Mouse (Mus musculus): ENCODE data around the gene Fhdc1. TPM values are rescaled to one million over a fixed set of nuclear protein-coding genes. Genes with fewer than 3 reads are reported as not detected.
A peak's percentile ranks its signal among the peaks of the same experiment; 100 is the strongest.

Gene Fhdc1
- polyA plus RNA-seq (2015; fragmentation: Nextera tagmentation; extraction: Ambion mirVana): 6.3 and 6.5 TPM in 2 replicates

- Histone ChIP-seq H3K27ac (replicated peaks) (peak within 1 kb of the TSS; percentile 79), H3K4me1 (replicated peaks) (peaks cover 40% of the 10 kb centered on the region), H3K4me3 (peak within 1 kb of the TSS; percentile 70), H3K9me3 (no peaks in the 10 kb centered on the region), H3K36me3 (no peaks in the 10 kb centered on the region), H3K27me3 (peaks cover 40% of the 10 kb centered on the region), H3K4me2 (peak within 1 kb of the TSS; percentile 97), H3K9ac (peak within 1 kb of the TSS; percentile 84)
- under 1% methylated on average over 75 of the region's 82 CpGs for WGBS
- ATAC-seq (ENCODE audit: low read depth): peak; percentile 73
These were observed at the start of gene Fhdc1 for GRCm38 (mm10) chr3:84480006-84480897. Gene Fhdc1, minus strand, starts transcription at chr3:84480429.

- H3K27ac ChIP-seq (replicated peaks): no peak overlapping the region
- H3K27me3 ChIP-seq: no peaks in the 10 kb centered on the region
- no peaks in the 10 kb centered on the region for H3K9me3 ChIP-seq
- no peak overlapping the region for H3K4me3 ChIP-seq
- H3K36me3 ChIP-seq: no peaks in the 10 kb centered on the region
- H3K9ac ChIP-seq: no peak overlapping the region
- no peak for ATAC-seq (ENCODE audit: low read depth)
- 0 out of 2 replicates have a peak, but pooled peaks cover 5% of the 10 kb centered on the region for H3K4me1 ChIP-seq (replicated peaks)
- no peak overlapping the region for H3K4me2 ChIP-seq
- 88% methylated on average over 2 of the region's 2 CpGs for WGBS
These were observed 48.8 kb upstream of the Fhdc1 start for GRCm38 (mm10) chr3:84529021-84529420.

GRCm38 (mm10) chr3:84524952-84525351, 44.7 kb upstream of the Fhdc1 start:
- Histone ChIP-seq H3K27me3 (no peaks in the 10 kb centered on the region), H3K36me3 (no peaks in the 10 kb centered on the region), H3K9ac (no peak overlapping the region), H3K4me2 (no peak overlapping the region), H3K4me1 (replicated peaks) (0 out of 2 replicates have a peak, but pooled peaks cover 5% of the 10 kb centered on the region), H3K27ac (replicated peaks) (no peak overlapping the region), H3K9me3 (no peaks in the 10 kb centered on the region), H3K4me3 (no peak overlapping the region)
- WGBS: 76% methylated on average over 1 of the region's 1 CpGs
- ATAC-seq (ENCODE audit: low read depth): no peak

GRCm38 (mm10) chr3:84516163-84516562, 35.9 kb upstream of the Fhdc1 start:
- 0 out of 2 replicates have a peak, but pooled peaks cover 6% of the 10 kb centered on the region for H3K36me3 ChIP-seq
- H3K9ac ChIP-seq: no peak overlapping the region
- H3K9me3 ChIP-seq: no peaks in the 10 kb centered on the region
- H3K27ac ChIP-seq (replicated peaks): no peak overlapping the region
- H3K27me3 ChIP-seq: no peaks in the 10 kb centered on the region
- peaks cover 6% of the 10 kb centered on the region; the same call in 1 of the 2 replicates for H3K4me1 ChIP-seq (replicated peaks)
- no peak for ATAC-seq (ENCODE audit: low read depth)
- H3K4me2 ChIP-seq: no peak overlapping the region
- 87% methylated on average over 3 of the region's 3 CpGs for WGBS
- no peak overlapping the region for H3K4me3 ChIP-seq

- H3K4me2 ChIP-seq: no peak overlapping the region
These were observed 32.7 kb upstream of the Fhdc1 start for GRCm38 (mm10) chr3:84512774-84513515.

GRCm38 (mm10) chr3:84505193-84505592, 25.0 kb upstream of the Fhdc1 start:
- no peaks in the 10 kb centered on the region for H3K9me3 ChIP-seq
- no peak for ATAC-seq (ENCODE audit: low read depth)
- H3K4me2 ChIP-seq: no peak overlapping the region
- no peaks in the 10 kb centered on the region for H3K27me3 ChIP-seq
- WGBS: 91% methylated on average over 4 of the region's 4 CpGs
- no peak overlapping the region for H3K9ac ChIP-seq
- peaks cover 6% of the 10 kb centered on the region; the same call in 1 of the 2 replicates for H3K4me1 ChIP-seq (replicated peaks)
- H3K4me3 ChIP-seq: no peak overlapping the region
- no peak overlapping the region for H3K27ac ChIP-seq (replicated peaks)
- H3K36me3 ChIP-seq: no peaks in the 10 kb centered on the region

More at GRCm38 (mm10) chr3:84512774-84513515, 32.7 kb upstream of the Fhdc1 start:
- no peaks in the 10 kb centered on the region for H3K9me3 ChIP-seq
- H3K9ac ChIP-seq: no peak overlapping the region
- peaks cover 6% of the 10 kb centered on the region; the same call in 1 of the 2 replicates for H3K4me1 ChIP-seq (replicated peaks)
- H3K4me3 ChIP-seq: no peak overlapping the region
- no peaks in the 10 kb centered on the region for H3K36me3 ChIP-seq
- no peak overlapping the region for H3K27ac ChIP-seq (replicated peaks)
- ATAC-seq (ENCODE audit: low read depth): no peak
- no peaks in the 10 kb centered on the region for H3K27me3 ChIP-seq
- 28% methylated on average over 6 of the region's 6 CpGs for WGBS

- H3K27ac ChIP-seq (replicated peaks): no peak overlapping the region
- ATAC-seq (ENCODE audit: low read depth): no peak
- H3K4me3 ChIP-seq: no peak overlapping the region
- no peaks in the 10 kb centered on the region for H3K36me3 ChIP-seq
- 90% methylated on average over 8 of the region's 8 CpGs for WGBS
- H3K4me2 ChIP-seq: no peak overlapping the region
- H3K27me3 ChIP-seq: no peaks in the 10 kb centered on the region
- no peak overlapping the region for H3K9ac ChIP-seq
- H3K4me1 ChIP-seq (replicated peaks): peaks cover 6% of the 10 kb centered on the region
- no peaks in the 10 kb centered on the region for H3K9me3 ChIP-seq
These were observed 24.1 kb upstream of the Fhdc1 start for GRCm38 (mm10) chr3:84504291-84504690.

GRCm38 (mm10) chr3:84502101-84502500, 21.9 kb upstream of the Fhdc1 start:
- WGBS: 69% methylated on average over 2 of the region's 2 CpGs
- ATAC-seq (ENCODE audit: low read depth): no peak
- H3K4me2 ChIP-seq: no peak overlapping the region
- H3K4me3 ChIP-seq: no peak overlapping the region
- H3K4me1 ChIP-seq (replicated peaks): peaks cover 6% of the 10 kb centered on the region
- no peak overlapping the region for H3K9ac ChIP-seq
- H3K27me3 ChIP-seq: no peaks in the 10 kb centered on the region
- H3K9me3 ChIP-seq: no peaks in the 10 kb centered on the region
- H3K36me3 ChIP-seq: 0 out of 2 replicates have a peak, but pooled peaks cover 3% of the 10 kb centered on the region
- no peak overlapping the region for H3K27ac ChIP-seq (replicated peaks)

GRCm38 (mm10) chr3:84500491-84500890, 20.3 kb upstream of the Fhdc1 start:
- Histone ChIP-seq H3K27me3 (no peaks in the 10 kb centered on the region), H3K9me3 (no peaks in the 10 kb centered on the region), H3K27ac (replicated peaks) (0 out of 2 replicates have a peak overlapping the region, but pooled peaks have one; percentile 28), H3K4me3 (no peak overlapping the region), H3K9ac (no peak overlapping the region), H3K4me2 (no peak overlapping the region), H3K4me1 (replicated peaks) (peaks cover 6% of the 10 kb centered on the region), H3K36me3 (0 out of 2 replicates have a peak, but pooled peaks cover 6% of the 10 kb centered on the region)
- ATAC-seq (ENCODE audit: low read depth): no peak
- 69% methylated on average over 10 of the region's 10 CpGs for WGBS

- peaks cover 6% of the 10 kb centered on the region for H3K4me1 ChIP-seq (replicated peaks)
- no peak overlapping the region for H3K9ac ChIP-seq
- 0 out of 2 replicates have a peak, but pooled peaks cover 11% of the 10 kb centered on the region for H3K36me3 ChIP-seq
- ATAC-seq (ENCODE audit: low read depth): no peak
- no peak overlapping the region for H3K4me3 ChIP-seq
- H3K9me3 ChIP-seq: no peaks in the 10 kb centered on the region
- H3K4me2 ChIP-seq: no peak overlapping the region
- H3K27me3 ChIP-seq: no peaks in the 10 kb centered on the region
- WGBS: 37% methylated on average over 11 of the region's 11 CpGs
- H3K27ac ChIP-seq (replicated peaks): no peak overlapping the region
These were observed 17.5 kb upstream of the Fhdc1 start for GRCm38 (mm10) chr3:84497718-84498117.

- no peak overlapping the region for H3K4me3 ChIP-seq
- 95% methylated on average over 8 of the region's 8 CpGs for WGBS
- ATAC-seq (ENCODE audit: low read depth): no peak
These were observed 12.4 kb upstream of the Fhdc1 start for GRCm38 (mm10) chr3:84492657-84493056.

GRCm38 (mm10) chr3:84492148-84492547, 11.9 kb upstream of the Fhdc1 start:
- Histone ChIP-seq H3K4me1 (replicated peaks) (0 out of 2 replicates have a peak, but pooled peaks cover 6% of the 10 kb centered on the region), H3K27ac (replicated peaks) (no peak overlapping the region), H3K4me3 (no peak overlapping the region), H3K9me3 (no peaks in the 10 kb centered on the region), H3K9ac (no peak overlapping the region), H3K27me3 (no peaks in the 10 kb centered on the region), H3K36me3 (0 out of 2 replicates have a peak, but pooled peaks cover 8% of the 10 kb centered on the region), H3K4me2 (no peak overlapping the region)
- ATAC-seq (ENCODE audit: low read depth): no peak
- WGBS: 75% methylated on average over 4 of the region's 4 CpGs

More at GRCm38 (mm10) chr3:84492657-84493056, 12.4 kb upstream of the Fhdc1 start:
- Histone ChIP-seq H3K9me3 (no peaks in the 10 kb centered on the region), H3K27me3 (no peaks in the 10 kb centered on the region), H3K27ac (replicated peaks) (no peak overlapping the region), H3K4me2 (no peak overlapping the region), H3K4me1 (replicated peaks) (0 out of 2 replicates have a peak, but pooled peaks cover 6% of the 10 kb centered on the region), H3K9ac (no peak overlapping the region), H3K36me3 (0 out of 2 replicates have a peak, but pooled peaks cover 10% of the 10 kb centered on the region)

All from neural tube, embryonic 13.5 days (tissue).